Mouse (Mus musculus): ENCODE data around the gene Olfr190. TPM values are rescaled to one million over a fixed set of nuclear protein-coding genes. Genes with fewer than 3 reads are reported as not detected.
"Not testable (repeated sequence)": the region's sequence is repeated elsewhere in the genome, so short reads cannot be mapped to it uniquely, and the experiment has no call there.

The Olfr190 gene
- polyA plus RNA-seq, 1 experiment from 2014 or later = not detected

- no peak for ATAC-seq
- H3K4me2 ChIP-seq (replicated peaks; ENCODE audit: low read depth, low read length) = no peak overlapping the region
Measured at GRCm38 (mm10) chr16:59073520-59073919, 4.3 kb downstream of the Olfr190 start.

GRCm38 (mm10) chr16:59071755-59072154 lies 6.0 kb downstream of the Olfr190 start:
- Histone ChIP-seq H3K4me2 (replicated peaks; ENCODE audit: low read depth, low read length) (no peak overlapping the region), H3K4me1 (ENCODE audit: insufficient read depth, low read depth, low read length) (no peaks in the 10 kb centered on the region), H3K9ac (replicated peaks; ENCODE audit: low read depth) (no peak overlapping the region), H3K36me3 (ENCODE audit: insufficient read depth, low read length) (no peaks in the 10 kb centered on the region), H3K9me3 (ENCODE audit: low read length) (no peaks in the 10 kb centered on the region), H3K4me3 (ENCODE audit: low read depth, low read length) (no peak overlapping the region), H3K27ac (ENCODE audit: low read length) (no peak overlapping the region), H3K27me3 (replicated peaks; ENCODE audit: insufficient read depth, low read length) (no peaks in the 10 kb centered on the region)
- ATAC-seq (no peak), DNase-seq (ENCODE audit: low spot score) (no peak)
- TF ChIP-seq CTCF (IDR thresholded peaks at IDR 0.05) = no peak
- no peak for TF ChIP-seq EP300 (IDR thresholded peaks at IDR 0.05)

More at GRCm38 (mm10) chr16:59073520-59073919, 4.3 kb downstream of the Olfr190 start:
- Histone ChIP-seq H3K27ac (ENCODE audit: low read length) (no peak overlapping the region), H3K36me3 (ENCODE audit: insufficient read depth, low read length) (no peaks in the 10 kb centered on the region), H3K9ac (replicated peaks; ENCODE audit: low read depth) (no peak overlapping the region), H3K4me1 (ENCODE audit: insufficient read depth, low read depth, low read length) (no peaks in the 10 kb centered on the region), H3K4me3 (ENCODE audit: low read depth, low read length) (no peak overlapping the region), H3K9me3 (ENCODE audit: low read length) (no peaks in the 10 kb centered on the region), H3K27me3 (replicated peaks; ENCODE audit: insufficient read depth, low read length) (no peaks in the 10 kb centered on the region)
- TF ChIP-seq CTCF (IDR thresholded peaks at IDR 0.05) (no peak), EP300 (IDR thresholded peaks at IDR 0.05) (no peak)
- WGBS = 76% methylated on average over 1 of the region's 1 CpGs
- DNase-seq (ENCODE audit: low spot score) = no peak

- H3K27me3 ChIP-seq (replicated peaks; ENCODE audit: insufficient read depth, low read length); ATAC-seq: not testable (repeated sequence)
- 39% methylated on average over 3 of the region's 3 CpGs for WGBS
Measured at GRCm38 (mm10) chr16:59062411-59062810, 15.4 kb downstream of the Olfr190 start.

DNA sequence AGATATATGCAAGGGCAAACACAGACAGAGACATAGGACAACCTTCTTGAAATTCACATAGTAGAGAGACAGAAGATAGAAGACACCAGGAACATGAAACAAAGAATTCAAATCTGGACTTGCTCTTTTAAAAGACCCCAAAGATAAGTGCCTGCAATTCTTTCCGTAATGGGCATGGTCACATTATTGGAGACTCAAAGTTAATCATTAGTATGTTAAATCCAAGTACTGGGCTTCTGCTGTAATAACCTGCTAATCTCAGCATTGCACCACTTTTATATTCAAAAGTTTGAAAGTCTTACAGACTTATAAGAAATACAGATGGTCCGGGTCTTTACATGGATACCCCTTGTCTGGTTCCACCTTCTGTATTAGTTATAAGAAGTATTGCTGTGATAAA lies 28.5 kb downstream of the Olfr190 start:
- not testable (repeated sequence) for ATAC-seq; H3K36me3 ChIP-seq (ENCODE audit: insufficient read depth, low read length); DNase-seq (ENCODE audit: low spot score); H3K9me3 ChIP-seq (ENCODE audit: low read length); H3K9ac ChIP-seq (replicated peaks; ENCODE audit: low read depth); H3K27me3 ChIP-seq (replicated peaks; ENCODE audit: insufficient read depth, low read length); H3K4me1 ChIP-seq (ENCODE audit: insufficient read depth, low read depth, low read length); H3K4me3 ChIP-seq (ENCODE audit: low read depth, low read length); H3K27ac ChIP-seq (ENCODE audit: low read length); H3K4me2 ChIP-seq (replicated peaks; ENCODE audit: low read depth, low read length)
- 88% methylated on average over 2 of the region's 2 CpGs for WGBS

More at GRCm38 (mm10) chr16:59062411-59062810, 15.4 kb downstream of the Olfr190 start:
- not testable (repeated sequence) for DNase-seq (ENCODE audit: low spot score); H3K9ac ChIP-seq (replicated peaks; ENCODE audit: low read depth); H3K4me2 ChIP-seq (replicated peaks; ENCODE audit: low read depth, low read length); H3K4me3 ChIP-seq (ENCODE audit: low read depth, low read length); H3K36me3 ChIP-seq (ENCODE audit: insufficient read depth, low read length); H3K27ac ChIP-seq (ENCODE audit: low read length); H3K9me3 ChIP-seq (ENCODE audit: low read length); H3K4me1 ChIP-seq (ENCODE audit: insufficient read depth, low read depth, low read length)

GRCm38 (mm10) chr16:59048860-59049259 lies 28.9 kb downstream of the Olfr190 start:
- 63% methylated on average over 1 of the region's 1 CpGs for WGBS
- no peak overlapping the region for H3K4me2 ChIP-seq (replicated peaks; ENCODE audit: low read depth, low read length)
- H3K4me3 ChIP-seq (ENCODE audit: low read depth, low read length) = no peak overlapping the region
- TF ChIP-seq EP300 (IDR thresholded peaks at IDR 0.05) = no peak
- no peak for TF ChIP-seq CTCF (IDR thresholded peaks at IDR 0.05)
- H3K27me3 ChIP-seq (replicated peaks; ENCODE audit: insufficient read depth, low read length) = no peaks in the 10 kb centered on the region
- no peak for ATAC-seq
- no peaks in the 10 kb centered on the region for H3K36me3 ChIP-seq (ENCODE audit: insufficient read depth, low read length)
- H3K4me1 ChIP-seq (ENCODE audit: insufficient read depth, low read depth, low read length) = no peaks in the 10 kb centered on the region
- H3K9me3 ChIP-seq (ENCODE audit: low read length) = no peaks in the 10 kb centered on the region
- no peak overlapping the region for H3K9ac ChIP-seq (replicated peaks; ENCODE audit: low read depth)
- H3K27ac ChIP-seq (ENCODE audit: low read length) = no peak overlapping the region
- DNase-seq (ENCODE audit: low spot score) = no peak

DNA sequence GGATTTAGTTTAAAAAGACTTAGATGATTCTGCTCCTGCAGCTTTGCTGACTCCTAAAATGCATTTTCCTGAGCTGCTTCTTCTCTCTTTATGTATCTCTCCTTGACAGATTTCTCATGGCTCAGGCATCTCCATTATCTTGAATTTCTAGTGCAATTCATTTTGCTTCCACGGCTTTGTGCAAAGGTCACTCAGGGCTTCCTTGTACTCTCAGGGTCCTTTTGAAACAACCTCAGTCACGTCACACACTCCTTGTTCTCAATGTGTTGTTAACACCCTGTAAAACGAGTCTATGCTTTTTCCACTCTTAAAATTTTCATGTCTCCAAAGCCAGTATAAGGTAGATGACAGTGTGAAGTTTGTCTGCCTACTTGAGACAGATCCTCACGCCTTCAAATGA lies 30.2 kb downstream of the Olfr190 start:
- Histone ChIP-seq H3K27me3 (replicated peaks; ENCODE audit: insufficient read depth, low read length) (no peaks in the 10 kb centered on the region), H3K4me2 (replicated peaks; ENCODE audit: low read depth, low read length) (no peak overlapping the region), H3K27ac (ENCODE audit: low read length) (no peak overlapping the region), H3K4me3 (ENCODE audit: low read depth, low read length) (no peak overlapping the region), H3K9me3 (ENCODE audit: low read length) (no peaks in the 10 kb centered on the region), H3K4me1 (ENCODE audit: insufficient read depth, low read depth, low read length) (no peaks in the 10 kb centered on the region), H3K36me3 (ENCODE audit: insufficient read depth, low read length) (no peaks in the 10 kb centered on the region), H3K9ac (replicated peaks; ENCODE audit: low read depth) (no peak overlapping the region)
- 50% methylated on average over 4 of the region's 4 CpGs for WGBS
- ATAC-seq (no peak), DNase-seq (ENCODE audit: low spot score) (no peak)
- no peak for TF ChIP-seq EP300 (IDR thresholded peaks at IDR 0.05)
- no peak for TF ChIP-seq CTCF (IDR thresholded peaks at IDR 0.05)

- Histone ChIP-seq H3K4me3 (ENCODE audit: low read depth, low read length) (no peak overlapping the region), H3K4me1 (ENCODE audit: insufficient read depth, low read depth, low read length) (no peaks in the 10 kb centered on the region), H3K27me3 (replicated peaks; ENCODE audit: insufficient read depth, low read length) (no peaks in the 10 kb centered on the region), H3K9me3 (ENCODE audit: low read length) (no peaks in the 10 kb centered on the region), H3K27ac (ENCODE audit: low read length) (no peak overlapping the region), H3K4me2 (replicated peaks; ENCODE audit: low read depth, low read length) (no peak overlapping the region), H3K36me3 (ENCODE audit: insufficient read depth, low read length) (no peaks in the 10 kb centered on the region), H3K9ac (replicated peaks; ENCODE audit: low read depth) (no peak overlapping the region)
- DNase-seq (ENCODE audit: low spot score) (no peak), ATAC-seq (no peak)
- no peak for TF ChIP-seq EP300 (IDR thresholded peaks at IDR 0.05)
- no peak for TF ChIP-seq CTCF (IDR thresholded peaks at IDR 0.05)
- 74% methylated on average over 3 of the region's 3 CpGs for WGBS
Measured at GRCm38 (mm10) chr16:59045835-59046234, 32.0 kb downstream of the Olfr190 start.

Measured in lung, postnatal 0 days (tissue).